Mouse (Mus musculus): Measurements from ENCODE around the gene Ss18l1. TPM values are rescaled to one million over a fixed set of nuclear protein-coding genes. Genes with fewer than 3 reads are reported as not detected.

The Ss18l1 gene
- polyA plus RNA-seq, 1 experiment, result 6.7 TPM

DNA sequence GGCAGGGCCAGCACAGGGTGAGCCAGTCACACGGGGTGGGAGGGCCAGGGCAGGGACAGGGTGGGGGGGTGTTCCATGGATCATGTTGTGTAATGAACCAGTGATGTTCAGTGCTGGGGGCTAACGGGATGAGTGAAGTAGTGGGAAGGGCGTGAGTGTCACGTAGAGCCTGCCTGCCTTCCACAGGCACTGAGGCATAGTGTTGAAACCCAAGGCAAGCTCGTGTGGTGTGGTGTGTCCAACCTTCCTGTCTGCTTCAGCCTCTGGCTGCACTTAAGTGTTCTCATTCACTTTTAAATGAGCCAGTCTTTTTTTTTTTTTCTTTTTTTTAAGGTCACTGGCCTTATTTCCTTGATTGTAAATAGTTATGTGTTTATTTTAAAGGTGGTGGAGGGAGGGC is 7.6 kb upstream of the Ss18l1 start:
- TF ChIP-seq POLR2A (IDR thresholded peaks at IDR 0.05; ENCODE audit: low read depth, low read length) (no peak), CTCF (conservative IDR thresholded peaks at IDR 0.05; ENCODE audit: insufficient read depth, insufficient read length, low read depth, low read length) (no peak)
- no peaks in the 10 kb centered on the region for H3K27me3 ChIP-seq (replicated peaks; ENCODE audit: control insufficient read depth, insufficient read depth, low read length)
- no peak overlapping the region for H3K27ac ChIP-seq (ENCODE audit: insufficient read depth, low read depth, low read length)
- peaks cover 11% of the 10 kb centered on the region for H3K36me3 ChIP-seq (ENCODE audit: control insufficient read depth, insufficient read depth, low read length)
- no peak overlapping the region for H3K4me3 ChIP-seq (ENCODE audit: insufficient read depth, low read depth, low read length)
- no peak for DNase-seq
- WGBS, result 60% methylated on average over 5 of the region's 5 CpGs
- peaks cover 5% of the 10 kb centered on the region; the same call in 1 of the 2 replicates for H3K4me1 ChIP-seq (ENCODE audit: control insufficient read depth, insufficient read depth, low read length)

- Histone ChIP-seq H3K27ac (ENCODE audit: insufficient read depth, low read depth, low read length) (no peak overlapping the region), H3K4me1 (ENCODE audit: control insufficient read depth, insufficient read depth, low read length) (peaks cover 11% of the 10 kb centered on the region), H3K36me3 (ENCODE audit: control insufficient read depth, insufficient read depth, low read length) (peaks cover 9% of the 10 kb centered on the region), H3K4me3 (ENCODE audit: insufficient read depth, low read depth, low read length) (no peak overlapping the region), H3K27me3 (replicated peaks; ENCODE audit: control insufficient read depth, insufficient read depth, low read length) (no peaks in the 10 kb centered on the region)
- WGBS, result 31% methylated on average over 6 of the region's 6 CpGs
- no peak for DNase-seq
- TF ChIP-seq CTCF (conservative IDR thresholded peaks at IDR 0.05; ENCODE audit: insufficient read depth, insufficient read length, low read depth, low read length), result no peak
- no peak for TF ChIP-seq POLR2A (IDR thresholded peaks at IDR 0.05; ENCODE audit: low read depth, low read length)
Observed at GRCm38 (mm10) chr2:180040406-180040805, 1.9 kb upstream of the Ss18l1 start.

DNA sequence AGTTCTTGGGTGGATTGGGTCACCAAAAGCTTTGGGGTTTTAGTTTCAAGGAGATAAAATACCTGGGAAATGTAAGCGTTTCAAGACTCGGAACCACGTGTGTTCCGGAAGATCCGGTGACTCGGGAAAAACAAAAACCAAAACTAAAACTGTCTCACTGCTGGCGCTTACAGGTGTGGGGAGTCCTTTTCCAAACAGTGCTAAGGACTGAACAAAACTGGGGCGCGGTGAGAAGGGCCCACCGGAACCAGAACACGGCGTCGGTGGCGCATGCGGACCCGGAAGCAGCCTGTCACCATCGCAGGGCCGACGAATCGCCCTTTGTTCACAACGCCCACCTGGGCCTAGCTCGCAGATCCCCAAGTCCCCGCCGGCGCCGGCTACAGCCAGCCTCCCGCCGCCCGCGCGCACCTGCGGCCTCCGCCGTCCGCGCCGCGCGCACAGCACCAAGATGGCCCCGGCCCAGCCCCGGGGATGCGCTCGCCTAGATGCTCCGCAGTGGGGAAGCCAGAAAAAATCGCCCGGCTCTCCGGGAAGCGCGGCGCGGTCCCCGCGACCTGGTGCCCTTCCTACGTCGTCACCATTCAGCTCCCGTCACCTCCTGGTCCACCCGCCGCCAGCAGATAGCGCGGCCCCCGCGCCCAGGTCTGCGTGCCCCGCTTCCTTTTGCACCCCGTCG is 593 bp upstream of the Ss18l1 start:
- under 1% methylated on average over 66 of the region's 66 CpGs for whole genome bisulfite sequencing
- TF ChIP-seq CTCF (conservative IDR thresholded peaks at IDR 0.05; ENCODE audit: insufficient read depth, insufficient read length, low read depth, low read length) (no peak), POLR2A (IDR thresholded peaks at IDR 0.05; ENCODE audit: low read depth, low read length) (no peak)
- Histone ChIP-seq H3K27ac (ENCODE audit: insufficient read depth, low read depth, low read length) (peak overlapping the region; percentile 78), H3K36me3 (ENCODE audit: control insufficient read depth, insufficient read depth, low read length) (peaks cover 5% of the 10 kb centered on the region), H3K27me3 (replicated peaks; ENCODE audit: control insufficient read depth, insufficient read depth, low read length) (no peaks in the 10 kb centered on the region), H3K4me3 (ENCODE audit: insufficient read depth, low read depth, low read length) (peak overlapping the region; percentile 99), H3K4me1 (ENCODE audit: control insufficient read depth, insufficient read depth, low read length) (peaks cover 11% of the 10 kb centered on the region)
- DNase-seq, result peak; percentile 45

GRCm38 (mm10) chr2:180042858-180043515 is 678 bp downstream of the Ss18l1 start:
- peak; percentile 50 for DNase-seq
- no peak for TF ChIP-seq POLR2A (IDR thresholded peaks at IDR 0.05; ENCODE audit: low read depth, low read length)
- H3K27ac ChIP-seq (ENCODE audit: insufficient read depth, low read depth, low read length), result peak overlapping the region; percentile 90
- peaks cover 11% of the 10 kb centered on the region for H3K4me1 ChIP-seq (ENCODE audit: control insufficient read depth, insufficient read depth, low read length)
- WGBS, result under 1% methylated on average over 66 of the region's 66 CpGs
- H3K27me3 ChIP-seq (replicated peaks; ENCODE audit: control insufficient read depth, insufficient read depth, low read length), result no peaks in the 10 kb centered on the region
- peak overlapping the region; percentile 99 for H3K4me3 ChIP-seq (ENCODE audit: insufficient read depth, low read depth, low read length)
- peaks cover 3% of the 10 kb centered on the region; the same call in 1 of the 2 replicates for H3K36me3 ChIP-seq (ENCODE audit: control insufficient read depth, insufficient read depth, low read length)

DNA sequence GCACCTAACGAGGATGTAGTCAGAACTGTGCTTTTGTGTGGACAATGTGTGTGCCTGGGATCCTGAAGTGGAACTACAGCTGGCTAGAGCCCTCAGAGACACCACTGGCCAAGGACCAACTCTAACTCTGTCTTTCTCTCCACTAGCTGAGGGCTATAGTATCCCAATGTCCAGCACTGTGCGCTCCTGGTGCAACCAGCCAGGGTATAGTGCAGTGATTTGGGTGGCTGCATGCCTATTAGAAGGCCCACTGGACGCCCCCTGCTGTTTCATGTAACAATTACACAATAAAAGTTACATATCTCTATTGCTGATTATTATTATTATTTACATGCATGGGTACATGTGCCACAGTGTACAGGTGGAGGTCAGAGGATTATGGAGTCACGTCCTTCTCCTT is 3.0 kb downstream of the Ss18l1 start:
- peak; percentile 73 for DNase-seq
- TF ChIP-seq CTCF (conservative IDR thresholded peaks at IDR 0.05; ENCODE audit: insufficient read depth, insufficient read length, low read depth, low read length), result peak; percentile 67
- no peak for TF ChIP-seq POLR2A (IDR thresholded peaks at IDR 0.05; ENCODE audit: low read depth, low read length)
- Histone ChIP-seq H3K36me3 (ENCODE audit: control insufficient read depth, insufficient read depth, low read length) (no peaks in the 10 kb centered on the region), H3K27ac (ENCODE audit: insufficient read depth, low read depth, low read length) (no peak overlapping the region), H3K27me3 (replicated peaks; ENCODE audit: control insufficient read depth, insufficient read depth, low read length) (no peaks in the 10 kb centered on the region), H3K4me3 (ENCODE audit: insufficient read depth, low read depth, low read length) (no peak overlapping the region), H3K4me1 (ENCODE audit: control insufficient read depth, insufficient read depth, low read length) (peaks cover 11% of the 10 kb centered on the region)
- 27% methylated on average over 4 of the region's 4 CpGs for WGBS

DNA sequence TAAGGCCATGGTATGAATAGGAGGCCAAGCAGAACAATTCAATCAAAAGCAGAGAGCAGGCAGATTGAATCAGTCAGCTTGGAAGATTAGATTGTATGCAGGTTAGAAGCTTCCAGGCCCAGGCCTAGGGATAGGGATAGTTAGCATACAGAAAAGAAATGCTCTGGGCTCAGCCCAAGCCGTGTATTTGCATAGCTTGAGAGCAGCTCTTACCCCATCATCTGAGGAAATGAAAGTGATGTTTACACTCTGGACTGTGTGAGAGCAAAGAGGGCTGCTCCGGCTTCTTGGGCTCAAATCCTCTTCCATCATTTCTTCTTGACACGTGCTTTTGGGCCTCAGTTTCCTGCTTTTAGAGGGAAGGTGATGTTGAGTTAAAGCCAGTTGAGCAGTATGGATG is 5.3 kb downstream of the Ss18l1 start:
- WGBS, result 90% methylated on average over 3 of the region's 3 CpGs
- no peak overlapping the region for H3K27ac ChIP-seq (ENCODE audit: insufficient read depth, low read depth, low read length)
- 0 out of 2 replicates have a peak, but pooled peaks cover 3% of the 10 kb centered on the region for H3K4me1 ChIP-seq (ENCODE audit: control insufficient read depth, insufficient read depth, low read length)
- no peaks in the 10 kb centered on the region for H3K27me3 ChIP-seq (replicated peaks; ENCODE audit: control insufficient read depth, insufficient read depth, low read length)
- DNase-seq, result no peak
- no peak for TF ChIP-seq POLR2A (IDR thresholded peaks at IDR 0.05; ENCODE audit: low read depth, low read length)
- TF ChIP-seq CTCF (conservative IDR thresholded peaks at IDR 0.05; ENCODE audit: insufficient read depth, insufficient read length, low read depth, low read length), result no peak
- H3K36me3 ChIP-seq (ENCODE audit: control insufficient read depth, insufficient read depth, low read length), result no peaks in the 10 kb centered on the region
- no peak overlapping the region for H3K4me3 ChIP-seq (ENCODE audit: insufficient read depth, low read depth, low read length)

GRCm38 (mm10) chr2:180047980-180048635 is 5.8 kb downstream of the Ss18l1 start:
- no peak for DNase-seq
- 97% methylated on average over 18 of the region's 18 CpGs for WGBS
- Histone ChIP-seq H3K27ac (ENCODE audit: insufficient read depth, low read depth, low read length) (no peak overlapping the region), H3K27me3 (replicated peaks; ENCODE audit: control insufficient read depth, insufficient read depth, low read length) (no peaks in the 10 kb centered on the region), H3K36me3 (ENCODE audit: control insufficient read depth, insufficient read depth, low read length) (no peaks in the 10 kb centered on the region), H3K4me3 (ENCODE audit: insufficient read depth, low read depth, low read length) (no peak overlapping the region), H3K4me1 (ENCODE audit: control insufficient read depth, insufficient read depth, low read length) (0 out of 2 replicates have a peak, but pooled peaks cover 3% of the 10 kb centered on the region)
- TF ChIP-seq CTCF (conservative IDR thresholded peaks at IDR 0.05; ENCODE audit: insufficient read depth, insufficient read length, low read depth, low read length) (no peak), POLR2A (IDR thresholded peaks at IDR 0.05; ENCODE audit: low read depth, low read length) (no peak)

Data from kidney, adult 2 months (tissue).